Mouse (Mus musculus) left cerebral cortex, adult 8-10 months (tissue): ENCODE results near the gene Galntl5. TPM values are rescaled to one million over a fixed set of nuclear protein-coding genes. Genes with fewer than 3 reads are reported as not detected.

Experiments used
- microRNA-seq, 2 experiments: library from miRNA; unstranded; fragments of <30 nt; microRNA quantifications; one replicate each; pipeline ENCODE4 v1.2.0; 2022
- total RNA-seq, 4 experiments: library from RNA; stranded (reverse); gene quantifications; 2 replicates each; pipeline ENCODE4 v1.2.4; 2022

The Galntl5 gene
- total RNA-seq, 4 experiments from 2014 or later: not detected

Small RNA genes within 50 kb of the gene (microRNA-seq; reads per million reads assigned to microRNA genes)
- 0 reads per million in 2 experiments for gene Gm26051

Other genes starting within 250 kb of the Galntl5 start
- gene Prkag2, start 80.8 kb upstream of the Galntl5 start, total RNA-seq: 100 to 1,000 TPM; 108 to 122 (median 112) TPM
- gene Galnt11, start 40.4 kb downstream of the Galntl5 start, total RNA-seq: 10 to 100 TPM; 37.4 to 44.7 (median 43.7) TPM
- not detected for gene E130116L18Rik, start 41.7 kb downstream of the Galntl5 start, total RNA-seq